Mouse (Mus musculus) layer of hippocampus, postnatal 10 days (tissue): ENCODE measurements around the gene Anks1. TPM values are rescaled to one million over a fixed set of nuclear protein-coding genes. Genes with fewer than 3 reads are reported as not detected.
A peak's percentile ranks its signal among the peaks of the same experiment; 100 is the strongest.

Source experiments
- DNase-seq, 2 experiments: peaks; one replicate each; pipeline ENCODE4 v3.0.0; 2021; ENCODE audit warnings: low spot score in 2 of 2
- total RNA-seq, 2 experiments: library from RNA; stranded (reverse); gene quantifications; 2 replicates each; pipeline ENCODE4 v1.2.3; 2021

The Anks1 gene
- total RNA-seq, 2 experiments from 2014 or later, result 40.2 to 46.0 TPM

- peak; percentile 61 to 63 for DNase-seq
These were observed 133.2 kb downstream of the Anks1 start for GRCm38 (mm10) chr17:28042299-28042771.

GRCm38 (mm10) chr17:28047017-28047416 lies 137.9 kb downstream of the Anks1 start:
- no peak for DNase-seq

- no peak for DNase-seq
These were observed 138.4 kb downstream of the Anks1 start for GRCm38 (mm10) chr17:28047520-28047919.

- peak in 1 of 2 experiments; percentile 51 for DNase-seq
These were observed 139.3 kb downstream of the Anks1 start for GRCm38 (mm10) chr17:28048425-28048824.

GRCm38 (mm10) chr17:28050210-28050609 lies 141.1 kb downstream of the Anks1 start:
- DNase-seq, result no peak

DNA sequence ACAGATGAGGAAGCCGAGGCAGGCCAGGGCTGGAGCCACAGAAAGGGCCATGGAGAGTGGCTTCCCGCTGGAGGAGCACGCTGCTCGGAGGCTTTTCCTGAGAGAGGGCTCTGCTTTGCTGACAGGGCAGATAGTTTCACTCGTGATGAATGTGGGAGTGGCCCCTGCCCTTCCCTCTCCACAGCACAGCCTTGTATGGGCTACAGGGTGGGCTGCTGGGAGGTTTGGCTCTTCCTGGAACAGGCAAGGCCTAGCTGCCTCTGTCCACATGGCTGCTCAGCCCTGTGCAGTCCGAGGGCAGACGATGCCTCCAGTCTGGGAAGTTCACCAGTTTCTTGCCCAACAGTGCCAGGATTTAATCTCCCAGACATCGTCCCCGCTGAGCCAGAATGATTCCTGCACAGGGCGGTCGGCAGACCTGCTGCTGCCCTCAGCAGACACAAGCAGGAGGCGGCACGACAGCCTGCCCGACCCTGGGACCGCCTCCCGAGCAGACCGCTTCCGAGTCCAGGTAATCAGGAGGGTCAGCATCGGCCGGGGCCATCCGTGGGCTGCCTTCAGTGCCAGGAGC lies 143.3 kb downstream of the Anks1 start:
- no peak for DNase-seq

GRCm38 (mm10) chr17:28058346-28058745 lies 149.2 kb downstream of the Anks1 start:
- DNase-seq, result no peak

DNA sequence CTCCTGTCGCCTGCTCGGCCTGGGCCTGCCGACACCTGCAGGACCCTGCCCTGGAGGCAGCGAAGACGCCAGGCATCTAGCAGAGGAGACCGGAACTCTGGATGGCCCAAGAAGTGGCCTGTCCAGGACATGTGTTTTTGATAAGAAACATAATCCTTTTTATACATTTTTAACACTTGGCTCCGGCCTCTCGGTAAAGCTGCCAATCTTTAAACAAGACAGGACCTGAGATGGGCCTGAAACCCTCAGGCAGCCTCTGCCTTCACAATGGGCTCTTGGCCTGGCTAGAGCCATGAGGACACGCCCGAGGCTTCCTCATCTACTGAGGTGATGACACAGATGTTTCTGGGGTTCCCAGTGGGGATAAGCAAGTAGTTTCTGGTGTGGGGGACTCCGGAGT lies 151.6 kb downstream of the Anks1 start:
- no peak for DNase-seq

DNA sequence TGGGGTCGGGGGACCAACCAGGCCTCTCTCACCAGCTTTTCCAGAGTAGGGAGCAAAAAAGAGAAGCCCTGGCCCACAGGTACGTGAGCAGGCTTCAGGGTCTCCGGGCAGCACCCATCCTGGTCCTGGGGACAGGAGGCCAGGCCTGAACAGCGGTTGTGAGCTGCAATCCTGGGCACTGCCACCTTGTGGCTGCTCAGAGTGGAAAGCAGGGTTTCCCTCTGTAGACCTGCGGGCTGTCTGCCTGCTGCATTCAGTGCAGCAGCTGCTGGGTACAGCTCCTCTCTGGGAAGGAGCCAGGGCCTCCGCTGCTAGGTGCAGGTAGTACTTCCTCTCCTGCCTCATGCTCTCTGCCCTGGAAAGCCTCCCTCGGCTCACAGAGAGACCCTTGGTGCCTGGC lies 152.4 kb downstream of the Anks1 start:
- peak; percentile 48 to 55 for DNase-seq

DNA sequence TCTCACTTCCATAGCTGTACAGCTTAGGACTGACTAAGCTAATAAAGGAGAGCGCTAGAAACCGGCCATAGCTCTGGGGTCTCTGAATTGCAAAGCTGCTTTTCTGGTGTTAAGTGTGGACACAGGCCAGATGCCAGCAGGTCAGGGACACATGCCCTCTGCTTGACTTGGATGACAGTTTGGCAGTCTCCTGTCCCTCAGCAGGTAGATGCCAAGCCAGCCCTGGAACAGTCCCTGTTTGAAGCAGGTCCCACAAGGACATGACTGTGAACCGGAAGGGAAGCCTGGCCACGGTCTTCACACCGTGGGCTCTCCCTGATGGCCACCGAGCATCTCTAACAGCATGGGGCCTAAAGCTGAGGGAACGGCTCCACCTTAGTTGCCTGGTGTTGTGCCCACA lies 153.6 kb downstream of the Anks1 start:
- DNase-seq, result no peak

GRCm38 (mm10) chr17:28063163-28063562 lies 154.1 kb downstream of the Anks1 start:
- no peak for DNase-seq

DNA sequence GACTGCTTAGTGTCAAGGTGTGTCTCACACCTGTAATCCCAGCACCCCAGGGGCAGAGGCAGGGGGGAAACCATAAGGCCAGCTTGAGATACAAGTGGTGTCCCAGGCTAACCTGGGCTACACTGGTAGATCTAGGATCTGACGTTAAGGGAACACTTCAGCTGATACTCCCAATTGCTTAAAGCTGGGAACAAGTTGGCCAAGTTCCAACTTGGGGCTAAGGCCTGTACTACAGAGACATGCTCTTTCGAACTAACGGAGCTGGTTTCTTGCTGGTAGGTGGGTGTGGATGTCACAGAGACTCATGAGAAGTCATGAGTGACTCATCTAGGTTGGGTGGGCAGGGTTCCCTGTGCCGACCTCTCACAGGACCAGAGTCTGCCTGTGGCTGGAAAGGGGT lies 158.2 kb downstream of the Anks1 start:
- DNase-seq, result no peak

GRCm38 (mm10) chr17:28069446-28069845 lies 160.3 kb downstream of the Anks1 start:
- no peak for DNase-seq

DNA sequence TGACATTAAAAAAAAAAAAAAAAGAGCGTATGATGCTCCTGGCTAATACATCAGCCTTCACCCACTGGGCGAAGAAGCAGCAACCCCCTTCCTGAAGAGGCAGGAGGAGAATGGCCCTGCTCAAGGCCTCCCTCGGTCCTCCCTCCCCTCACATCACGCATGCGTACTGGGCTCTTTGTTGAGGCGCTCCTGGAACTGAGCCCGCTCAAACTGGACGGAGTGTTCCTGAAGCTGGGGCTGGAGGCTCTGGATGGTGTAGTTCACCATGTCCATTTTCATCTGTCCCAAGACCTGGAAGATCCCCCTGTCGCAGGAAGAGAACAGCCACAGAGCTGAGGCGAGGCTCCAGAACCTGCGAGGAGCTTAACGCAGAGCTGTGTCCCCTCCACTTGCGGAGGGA lies 161.2 kb downstream of the Anks1 start:
- peak; percentile 56 to 60 for DNase-seq

GRCm38 (mm10) chr17:28072730-28073129 lies 163.6 kb downstream of the Anks1 start:
- no peak for DNase-seq

DNA sequence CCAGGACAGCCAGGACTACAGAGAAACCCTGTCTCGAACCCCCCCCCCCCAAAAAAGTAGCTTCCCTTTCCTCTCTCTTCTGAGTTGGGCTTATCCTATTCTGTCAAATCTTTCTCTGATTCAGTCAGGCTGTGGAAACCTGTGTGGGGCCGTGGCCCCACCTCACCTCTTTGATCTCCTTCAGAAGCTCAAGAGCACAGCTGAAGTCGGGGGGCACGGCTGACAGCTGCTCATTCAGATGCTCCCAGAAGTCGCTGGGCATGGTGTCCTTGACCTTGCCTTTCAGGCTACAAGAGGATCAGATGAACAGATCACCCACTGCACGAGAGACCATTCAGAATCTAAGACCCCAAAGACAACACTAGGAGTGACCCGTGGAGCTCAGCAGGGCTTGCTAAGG lies 165.4 kb downstream of the Anks1 start:
- DNase-seq, result no peak

DNA sequence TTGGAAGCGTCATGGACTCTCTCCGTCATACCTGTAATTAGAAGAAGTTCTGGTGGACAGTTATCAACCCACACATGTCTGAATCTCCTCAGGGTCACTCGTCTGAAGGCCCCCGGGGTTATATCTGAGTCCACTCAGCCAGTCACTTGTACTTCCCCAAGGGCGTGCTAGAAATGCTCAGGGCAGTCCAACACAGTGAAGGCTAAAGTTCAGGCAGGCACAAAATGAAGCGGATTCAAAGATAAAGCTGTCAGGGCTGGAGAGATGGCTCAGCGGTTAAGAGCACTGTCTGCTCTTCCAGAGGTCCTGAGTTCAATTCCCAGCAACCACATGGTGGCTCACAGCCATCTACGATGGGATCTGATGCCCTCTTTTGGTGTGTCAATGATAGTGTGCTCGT lies 168.9 kb downstream of the Anks1 start:
- no peak for DNase-seq

DNA sequence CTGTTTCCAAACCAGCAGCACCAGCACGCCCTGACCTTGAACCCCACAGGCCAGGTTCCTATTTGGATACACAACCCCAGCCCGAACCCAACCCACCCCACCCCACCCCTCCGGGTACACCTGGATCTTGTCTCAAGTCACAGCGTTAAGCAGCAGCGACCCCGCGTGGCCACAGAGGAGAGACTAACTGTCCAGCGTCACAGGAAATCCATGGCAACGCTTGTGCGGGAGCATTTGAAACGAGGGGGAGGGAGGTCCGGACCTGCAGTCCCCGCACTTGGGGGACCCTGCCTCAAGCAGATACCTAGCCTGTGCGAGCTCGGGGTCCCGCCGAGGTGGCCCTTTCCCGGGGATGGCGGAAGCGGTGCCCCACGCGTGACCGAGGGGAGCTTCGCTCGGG lies 170.5 kb downstream of the Anks1 start:
- DNase-seq, result peak; percentile 85 to 92

GRCm38 (mm10) chr17:28080045-28080816 lies 171.1 kb downstream of the Anks1 start, which contains the start of gene Tcp11:
TSS of gene Tcp11 (minus strand) at chr17:28080639.
- peak; percentile 63 to 70 for DNase-seq

DNA sequence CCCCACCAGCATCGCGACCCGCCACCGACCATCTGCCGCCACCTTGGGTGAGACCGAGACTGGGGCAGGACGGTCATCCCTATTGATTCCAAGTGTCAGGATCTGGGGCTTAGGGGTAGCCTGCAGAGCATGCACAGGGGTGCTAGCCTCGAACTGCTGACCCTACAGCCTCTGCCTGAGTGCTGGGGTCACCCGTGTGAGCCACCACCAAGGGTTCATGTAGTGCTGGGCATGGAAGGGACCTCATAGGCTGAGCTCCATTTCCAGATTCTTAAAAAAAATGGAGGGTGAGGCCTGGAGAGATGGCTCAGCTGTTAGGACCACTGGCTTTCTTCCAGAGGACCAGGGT lies 171.7 kb downstream of the Anks1 start:
- DNase-seq, result no peak

DNA sequence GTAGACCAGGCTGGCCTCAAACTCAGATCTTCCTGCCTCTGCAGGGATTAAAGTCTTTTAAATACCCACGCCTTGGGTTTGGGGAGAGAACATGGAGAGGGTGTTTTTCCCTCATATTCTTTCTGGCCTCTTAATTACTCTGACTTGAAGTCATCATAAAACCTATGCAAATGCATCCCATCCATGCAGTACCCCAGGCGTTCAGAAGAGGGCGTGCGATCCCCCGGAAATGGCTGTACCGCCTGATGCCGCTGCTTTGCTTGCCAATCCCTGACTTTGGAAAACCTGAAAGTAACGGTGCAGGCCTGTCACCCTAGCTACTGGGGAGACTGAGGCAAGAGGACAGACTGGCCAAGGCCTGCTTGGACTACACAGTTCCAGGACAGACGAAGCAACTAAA lies 172.3 kb downstream of the Anks1 start:
- peak; percentile 62 to 68 for DNase-seq

- DNase-seq, result no peak
These were observed 172.8 kb downstream of the Anks1 start for GRCm38 (mm10) chr17:28081856-28082255.

DNA sequence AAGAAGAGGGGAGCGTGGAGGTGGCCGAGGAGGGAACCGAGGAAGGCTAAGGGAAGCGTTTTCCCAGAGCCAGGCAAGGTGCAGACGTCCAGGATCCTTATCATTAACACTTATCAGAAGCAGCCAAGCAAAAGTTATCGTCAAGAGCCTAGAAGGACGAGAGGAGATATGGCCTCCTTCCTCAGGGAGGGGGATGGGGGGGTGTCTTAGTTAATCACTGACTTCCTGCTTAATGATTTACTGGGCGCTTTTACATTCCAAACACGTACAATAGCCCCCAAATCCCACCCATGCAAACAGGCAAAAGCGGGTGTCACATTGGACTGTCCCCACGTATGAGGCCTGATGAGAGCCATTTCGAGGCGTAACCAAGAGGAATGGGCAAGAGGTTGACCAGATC lies 173.8 kb downstream of the Anks1 start:
- DNase-seq, result no peak
